Mouse (Mus musculus): ENCODE measurements at regions not wholly inside any gene's neighbourhood (a gene's known extent, or its start where the extent isn't known, plus 50 kb on each side); places are given as distances from the start of the nearest gene placed in this dataset.

DNA sequence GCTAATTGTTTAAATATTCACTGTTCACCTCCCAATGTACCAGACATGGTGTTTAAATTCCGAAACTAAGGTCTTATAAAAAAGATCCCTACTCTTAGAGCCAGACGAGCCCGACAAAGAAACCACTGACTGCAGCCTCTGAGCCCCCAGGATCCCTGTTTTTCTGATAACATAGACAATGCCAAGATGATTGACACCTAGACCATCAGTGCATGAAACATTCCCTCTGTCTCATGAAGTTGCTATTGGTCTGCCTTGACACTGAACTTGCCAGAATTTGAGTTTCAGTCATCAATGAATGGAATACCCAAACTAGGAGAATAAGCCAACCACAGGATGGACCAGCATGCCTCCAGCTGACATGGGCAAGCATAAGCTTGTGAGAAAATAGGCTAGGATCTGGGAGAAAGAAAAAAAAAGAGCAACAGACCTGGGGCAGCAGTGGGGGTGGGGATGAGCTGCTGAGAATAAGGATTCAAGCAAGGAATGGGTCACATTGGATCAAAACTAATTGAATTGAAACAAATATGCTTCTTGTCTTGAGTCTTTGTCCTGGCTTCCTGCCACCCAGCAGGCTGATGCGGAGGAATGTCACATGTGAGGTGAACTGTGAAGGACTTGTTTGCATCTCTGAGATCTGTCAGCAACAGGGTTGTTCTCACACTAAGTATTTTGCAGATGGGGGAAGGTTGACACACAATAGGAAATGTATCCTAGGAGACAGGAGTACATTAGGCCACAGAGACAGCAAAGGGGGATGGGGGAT is 333.0 kb downstream of the Lpin1 start:
- TF ChIP-seq CTCF (IDR thresholded peaks at IDR 0.05): no peak
- no peak for DNase-seq
- Histone ChIP-seq H3K27ac (no peak overlapping the region), H3K4me3 (no peak overlapping the region)
- intact Hi-C loops (cut with DNase I): no loop called here

GRCm38 (mm10) chr12:16277144-16277543 is 333.6 kb downstream of the Lpin1 start:
- no peak for DNase-seq
- H3K27ac ChIP-seq: no peak overlapping the region
- no peak overlapping the region for H3K4me3 ChIP-seq
- intact Hi-C loops (cut with DNase I): no loop called here
- TF ChIP-seq CTCF (IDR thresholded peaks at IDR 0.05): no peak

DNA sequence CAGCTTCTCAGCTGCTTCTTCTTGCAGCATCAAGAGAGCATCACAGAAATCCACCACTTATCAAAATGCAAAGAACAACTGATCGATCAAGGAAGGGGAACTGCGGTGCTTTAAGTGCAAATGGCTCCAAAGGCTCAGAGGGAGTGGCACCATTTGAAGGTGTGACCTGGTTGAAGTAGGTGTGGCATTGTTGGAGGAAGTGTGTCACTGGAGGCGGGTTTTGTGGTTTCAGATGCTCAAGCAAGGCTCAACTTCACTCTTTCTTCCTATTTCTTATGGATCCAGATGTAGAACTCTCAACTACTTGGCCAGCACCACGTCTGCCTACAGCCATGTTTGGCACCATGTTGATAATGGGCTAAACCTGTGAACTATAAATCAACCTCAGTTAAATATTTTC is 334.5 kb downstream of the Lpin1 start:
- H3K27ac ChIP-seq: no peak overlapping the region
- H3K4me3 ChIP-seq: no peak overlapping the region
- intact Hi-C loops (cut with DNase I): no loop called here
- no peak for DNase-seq
- TF ChIP-seq CTCF (IDR thresholded peaks at IDR 0.05): no peak

GRCm38 (mm10) chr12:16272441-16272840 is 338.3 kb downstream of the Lpin1 start:
- Histone ChIP-seq H3K27ac (no peak overlapping the region), H3K4me3 (no peak overlapping the region)
- intact Hi-C loops (cut with DNase I): loop anchor here (5.0 kb wide), 1 partner anchor 115 kb away; no protein-coding TSS in a partner anchor
- TF ChIP-seq CTCF (IDR thresholded peaks at IDR 0.05): no peak
- DNase-seq: no peak

- TF ChIP-seq CTCF (IDR thresholded peaks at IDR 0.05): no peak
- intact Hi-C loops (cut with DNase I): loop anchor here (5.0 kb wide), 1 partner anchor 114 kb away; no protein-coding TSS in a partner anchor
- H3K27ac ChIP-seq: peak overlapping the region; percentile 84
Observed at GRCm38 (mm10) chr12:16270876-16271275, 339.9 kb downstream of the Lpin1 start.

GRCm38 (mm10) chr12:16269706-16270105 is 341.1 kb downstream of the Lpin1 start:
- peak overlapping the region; percentile 85 for H3K27ac ChIP-seq
- no peak for TF ChIP-seq CTCF (IDR thresholded peaks at IDR 0.05)
- no peak for DNase-seq
- no peak overlapping the region for H3K4me3 ChIP-seq
- intact Hi-C loops (cut with DNase I): loop anchor here (5.0 kb wide), 2 partner anchors 112 to 452 kb away; partner anchors contain the start of gene Trib2

More at GRCm38 (mm10) chr12:16270876-16271275, 339.9 kb downstream of the Lpin1 start:
- 0 out of 2 replicates have a peak overlapping the region, but pooled peaks have one; percentile 19 for H3K4me3 ChIP-seq
- peak; percentile 76 for DNase-seq

DNA sequence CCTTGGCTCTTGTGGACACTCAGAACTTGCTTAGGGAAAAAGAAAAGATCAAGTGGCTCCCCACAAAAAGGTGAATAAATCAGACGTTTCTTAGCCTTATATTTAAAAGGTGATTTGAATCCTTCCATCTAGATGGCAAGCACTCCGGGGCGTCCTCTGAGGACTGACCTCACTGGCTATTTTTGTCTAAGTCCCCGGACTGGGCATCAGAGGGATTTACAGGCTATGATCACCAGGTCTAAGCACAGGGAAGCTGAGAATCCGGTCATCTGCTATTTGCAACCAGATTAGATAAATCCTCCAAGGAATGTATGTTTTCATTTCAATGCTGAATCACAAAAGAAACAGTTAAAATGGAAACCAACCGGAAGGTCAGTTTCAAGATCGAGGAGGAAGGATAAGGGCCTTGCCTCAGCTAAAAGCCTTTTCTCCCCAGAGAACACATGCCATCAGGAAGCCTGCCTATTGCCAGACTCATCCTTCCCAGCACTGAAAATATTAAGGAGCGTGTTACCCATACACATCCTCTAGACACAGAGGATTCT is 342.1 kb downstream of the Lpin1 start:
- peak; percentile 66 for DNase-seq

GRCm38 (mm10) chr12:16261465-16261864 is 349.3 kb downstream of the Lpin1 start:
- no peak for TF ChIP-seq CTCF (IDR thresholded peaks at IDR 0.05)
- intact Hi-C loops (cut with DNase I): no loop called here
- no peak overlapping the region for H3K27ac ChIP-seq
- no peak for DNase-seq
- no peak overlapping the region for H3K4me3 ChIP-seq

More for the DNA sequence above, 342.1 kb downstream of the Lpin1 start:
- H3K4me3 ChIP-seq: no peak overlapping the region
- no peak for TF ChIP-seq CTCF (IDR thresholded peaks at IDR 0.05)
- peak overlapping the region; percentile 85 for H3K27ac ChIP-seq
- intact Hi-C loops (cut with DNase I): loop anchor here (5.0 kb wide), 1 partner anchor 451 kb away; the partner anchor contains the start of gene Trib2

GRCm38 (mm10) chr12:16260981-16261380 is 349.8 kb downstream of the Lpin1 start:
- Histone ChIP-seq H3K27ac (no peak overlapping the region), H3K4me3 (no peak overlapping the region)
- DNase-seq: no peak
- intact Hi-C loops (cut with DNase I): no loop called here
- TF ChIP-seq CTCF (IDR thresholded peaks at IDR 0.05): no peak

- intact Hi-C loops (cut with DNase I): no loop called here
- TF ChIP-seq CTCF (IDR thresholded peaks at IDR 0.05): no peak
- Histone ChIP-seq H3K4me3 (no peak overlapping the region), H3K27ac (no peak overlapping the region)
- no peak for DNase-seq
Observed at GRCm38 (mm10) chr12:16260501-16260900, 350.3 kb downstream of the Lpin1 start.

GRCm38 (mm10) chr12:16250621-16251020 is 360.1 kb downstream of the Lpin1 start:
- DNase-seq: no peak
- Histone ChIP-seq H3K27ac (no peak overlapping the region), H3K4me3 (no peak overlapping the region)
- intact Hi-C loops (cut with DNase I): no loop called here
- no peak for TF ChIP-seq CTCF (IDR thresholded peaks at IDR 0.05)

DNA sequence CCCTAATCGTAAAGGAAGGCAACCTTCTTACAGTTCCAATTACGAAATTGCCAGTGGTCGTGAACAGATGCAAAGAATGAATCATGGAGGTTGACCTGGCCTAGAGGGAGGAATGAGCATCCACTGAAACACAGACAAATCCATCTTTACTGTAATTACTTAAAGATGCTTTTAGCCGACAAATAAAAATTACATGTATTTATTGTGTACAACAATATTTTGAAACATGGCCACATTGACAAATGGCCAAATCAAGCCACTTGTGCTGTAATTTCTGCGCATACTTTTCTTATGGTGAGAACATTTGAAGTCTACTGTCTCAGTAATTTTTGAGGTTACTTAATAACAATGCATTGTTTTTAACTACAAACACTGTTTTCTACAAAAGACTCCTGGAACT is 360.7 kb downstream of the Lpin1 start:
- intact Hi-C loops (cut with DNase I): no loop called here
- H3K4me3 ChIP-seq: no peak overlapping the region
- no peak for DNase-seq
- H3K27ac ChIP-seq: no peak overlapping the region
- no peak for TF ChIP-seq CTCF (IDR thresholded peaks at IDR 0.05)

DNA sequence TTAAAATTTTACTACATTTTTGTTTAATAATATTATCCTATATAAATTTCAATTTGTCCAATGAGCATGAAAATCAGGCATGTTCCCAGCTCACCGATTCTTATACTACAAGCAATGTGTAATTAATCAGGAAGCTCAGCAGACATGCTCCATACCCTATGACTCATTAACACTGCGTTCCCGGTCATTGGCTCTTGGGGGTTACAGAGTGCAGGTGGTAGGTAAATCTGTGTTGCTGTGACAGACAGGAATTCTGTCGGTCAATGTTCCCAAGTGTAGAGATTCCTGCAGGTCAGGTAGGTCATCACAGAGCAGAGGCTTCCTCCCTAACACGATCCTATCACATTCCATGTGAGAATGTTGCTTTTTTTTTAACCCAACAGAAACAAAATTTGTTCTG is 371.0 kb downstream of the Lpin1 start:
- no peak for DNase-seq
- no peak overlapping the region for H3K4me3 ChIP-seq
- H3K27ac ChIP-seq: no peak overlapping the region
- intact Hi-C loops (cut with DNase I): no loop called here
- no peak for TF ChIP-seq CTCF (IDR thresholded peaks at IDR 0.05)

Measured in gastrocnemius, adult 2 months (tissue).